Mouse (Mus musculus) midbrain, embryonic 11.5 days (tissue): ENCODE measurements around the gene Mrpl54. TPM values are rescaled to one million over a fixed set of nuclear protein-coding genes. Genes with fewer than 3 reads are reported as not detected.

Experiments
- microRNA-seq: library from miRNA; unstranded; fragments of <30 nt; microRNA quantifications from one replicate; pipeline ENCODE4, GENCODE M21; 2017
- polyA plus RNA-seq: library from polyadenylated mRNA; unstranded; fragments of >200 nt; fragmentation: Nextera tagmentation; extraction: Ambion mirVana; gene quantifications from 2 replicates; pipeline ENCODE4 v1.2.1, GENCODE M21; 2014

Mrpl54 gene
- polyA plus RNA-seq, 1 experiment from 2014 or later, result 205 TPM

Small RNA genes within 50 kb of the gene (microRNA-seq; reads per million reads assigned to microRNA genes)
- 19.7 reads per million, percentile 37 among the genes with 10 or more reads in this experiment for gene Mir3057

Other genes with a start within 250 kb of the Mrpl54 start
- gene Diras1, start 241.3 kb downstream of the Mrpl54 start, polyA plus RNA-seq, result 3.1 and 3.3 TPM in 2 replicates
- gene Slc39a3, start 229.5 kb downstream of the Mrpl54 start, polyA plus RNA-seq, result 9.1 and 10.1 TPM in 2 replicates
- gene Sgta, start 206.8 kb downstream of the Mrpl54 start, polyA plus RNA-seq, result 200 and 232 TPM in 2 replicates
- gene Thop1, start 196.9 kb downstream of the Mrpl54 start, polyA plus RNA-seq, result 44.1 and 51.4 TPM in 2 replicates
- 0.08 and 0.34 TPM in 2 replicates for gene Creb3l3, start 168.1 kb downstream of the Mrpl54 start, polyA plus RNA-seq
- gene Map2k2, start 161.0 kb downstream of the Mrpl54 start, polyA plus RNA-seq, result 189 and 210 TPM in 2 replicates
- gene Zbtb7a, start 131.7 kb downstream of the Mrpl54 start, polyA plus RNA-seq, result 5.3 and 5.6 TPM in 2 replicates
- 42.1 and 46.5 TPM in 2 replicates for gene Pias4, start 99.0 kb downstream of the Mrpl54 start, polyA plus RNA-seq
- 398 and 422 TPM in 2 replicates for gene Eef2, start 90.3 kb downstream of the Mrpl54 start, polyA plus RNA-seq
- 49.7 and 50.6 TPM in 2 replicates for gene Dapk3, start 83.9 kb downstream of the Mrpl54 start, polyA plus RNA-seq
- not detected in 2 replicates for gene 4930442H23Rik, start 83.1 kb downstream of the Mrpl54 start, polyA plus RNA-seq
- gene Nmrk2, start 64.9 kb downstream of the Mrpl54 start, polyA plus RNA-seq, result not detected in 2 replicates
- gene Atcay, start 36.1 kb downstream of the Mrpl54 start, polyA plus RNA-seq, result 21.2 and 22.2 TPM in 2 replicates
- 3.0 and 3.8 TPM in 2 replicates for gene Zfr2, start 33.8 kb downstream of the Mrpl54 start, polyA plus RNA-seq
- 2.5 and 2.7 TPM in 2 replicates for gene Matk, start 14.0 kb downstream of the Mrpl54 start, polyA plus RNA-seq
- 25.4 and 31.2 TPM in 2 replicates for gene Apba3, start within 50 bp of the Mrpl54 start, polyA plus RNA-seq
- 3.9 and 4.0 TPM in 2 replicates for gene Tjp3, start 24.6 kb upstream of the Mrpl54 start, polyA plus RNA-seq
- 42.0 and 46.2 TPM in 2 replicates for gene Pip5k1c, start 26.0 kb upstream of the Mrpl54 start, polyA plus RNA-seq
- gene Cactin, start 54.2 kb upstream of the Mrpl54 start, polyA plus RNA-seq, result 31.9 and 36.8 TPM in 2 replicates
- gene Tbxa2r, start 61.8 kb upstream of the Mrpl54 start, polyA plus RNA-seq, result 2.4 and 2.6 TPM in 2 replicates
- 0.04 TPM in 1 of 2 replicates, not detected in the other for gene Gipc3, start 76.3 kb upstream of the Mrpl54 start, polyA plus RNA-seq
- gene Hmg20b, start 83.5 kb upstream of the Mrpl54 start, polyA plus RNA-seq, result 89.1 and 97.7 TPM in 2 replicates
- 2.8 and 4.4 TPM in 2 replicates for gene Mfsd12, start 90.6 kb upstream of the Mrpl54 start, polyA plus RNA-seq
- gene 4930404N11Rik, start 98.9 kb upstream of the Mrpl54 start, polyA plus RNA-seq, result 0.12 TPM in 1 of 2 replicates, not detected in the other
- gene Fzr1, start 111.6 kb upstream of the Mrpl54 start, polyA plus RNA-seq, result 94.3 and 104 TPM in 2 replicates
- 43.3 and 53.7 TPM in 2 replicates for gene Dohh, start 117.5 kb upstream of the Mrpl54 start, polyA plus RNA-seq
- 2.7 and 2.9 TPM in 2 replicates for gene Gm48551, start 117.5 kb upstream of the Mrpl54 start, polyA plus RNA-seq
- 0.20 and 0.47 TPM in 2 replicates for gene Gm48552, start 122.1 kb upstream of the Mrpl54 start, polyA plus RNA-seq
- 2.3 and 2.7 TPM in 2 replicates for gene Smim24, start 126.1 kb upstream of the Mrpl54 start, polyA plus RNA-seq
- 6.6 and 6.9 TPM in 2 replicates for gene Nfic, start 188.7 kb upstream of the Mrpl54 start, polyA plus RNA-seq
- 10.0 and 13.1 TPM in 2 replicates for gene Celf5, start 215.8 kb upstream of the Mrpl54 start, polyA plus RNA-seq
- gene Ncln, start 229.5 kb upstream of the Mrpl54 start, polyA plus RNA-seq, result 40.4 and 44.5 TPM in 2 replicates
- 0.37 and 0.43 TPM in 2 replicates for gene S1pr4, start 233.2 kb upstream of the Mrpl54 start, polyA plus RNA-seq